Mouse (Mus musculus): ENCODE data around the gene Olig1. TPM values are rescaled to one million over a fixed set of nuclear protein-coding genes. Genes with fewer than 3 reads are reported as not detected.
A peak's percentile ranks its signal among the peaks of the same experiment; 100 is the strongest.

Gene Olig1
- polyA plus RNA-seq (2016; fragmentation: Nextera tagmentation; extraction: Ambion mirVana), result 2.7 and 5.2 TPM in 2 replicates

- H3K4me1 ChIP-seq, result peaks cover 19% of the 10 kb centered on the region
- H3K9ac ChIP-seq, result peak within 1 kb of the TSS; percentile 35; the same call in 1 of the 2 replicates
- H3K36me3 ChIP-seq, result no peaks in the 10 kb centered on the region
- H3K9me3 ChIP-seq (replicated peaks), result no peaks in the 10 kb centered on the region
- H3K4me2 ChIP-seq (replicated peaks), result peak within 1 kb of the TSS; percentile 76
- H3K27me3 ChIP-seq, result peaks cover 100% of the 10 kb centered on the region
- peak within 1 kb of the TSS; percentile 43 for H3K4me3 ChIP-seq
- under 1% methylated on average over 64 of the region's 64 CpGs for WGBS
- H3K27ac ChIP-seq, result no peak within 1 kb of the TSS
- peak; percentile 90 for ATAC-seq (ENCODE audit: low FRiP score)
These were observed at the start of gene Olig1 for GRCm38 (mm10) chr16:91269468-91270211. Gene Olig1, plus strand, starts transcription at chr16:91269772.

- Histone ChIP-seq H3K4me1 (peaks cover 31% of the 10 kb centered on the region), H3K9me3 (replicated peaks) (no peaks in the 10 kb centered on the region), H3K36me3 (no peaks in the 10 kb centered on the region), H3K4me2 (replicated peaks) (peak overlapping the region; percentile 33), H3K27me3 (peaks cover 100% of the 10 kb centered on the region), H3K27ac (no peak overlapping the region), H3K4me3 (peak overlapping the region; percentile 4; the same call in 1 of the 2 replicates), H3K9ac (no peak overlapping the region)
- WGBS, result under 1% methylated on average over 25 of the region's 25 CpGs
- no peak for ATAC-seq (ENCODE audit: low FRiP score)
These were observed 47.4 kb upstream of the Olig1 start for GRCm38 (mm10) chr16:91222171-91222642.

- H3K4me1 ChIP-seq, result peaks cover 32% of the 10 kb centered on the region
- H3K4me2 ChIP-seq (replicated peaks), result peak overlapping the region; percentile 33; the same call in 1 of the 2 replicates
- H3K9me3 ChIP-seq (replicated peaks), result no peaks in the 10 kb centered on the region
- no peaks in the 10 kb centered on the region for H3K36me3 ChIP-seq
- H3K27ac ChIP-seq, result no peak overlapping the region
- peak overlapping the region; percentile 4; the same call in 1 of the 2 replicates for H3K4me3 ChIP-seq
- WGBS, result under 1% methylated on average over 27 of the region's 27 CpGs
- H3K27me3 ChIP-seq, result peaks cover 100% of the 10 kb centered on the region
- no peak for ATAC-seq (ENCODE audit: low FRiP score)
- no peak overlapping the region for H3K9ac ChIP-seq
These were observed 46.8 kb upstream of the Olig1 start for GRCm38 (mm10) chr16:91222643-91223271.

- WGBS, result 2% methylated on average over 35 of the region's 35 CpGs
- no peaks in the 10 kb centered on the region for H3K36me3 ChIP-seq
- H3K9ac ChIP-seq, result no peak overlapping the region
- H3K4me3 ChIP-seq, result peak overlapping the region; percentile 4; the same call in 1 of the 2 replicates
- ATAC-seq (ENCODE audit: low FRiP score), result no peak
- peaks cover 32% of the 10 kb centered on the region for H3K4me1 ChIP-seq
- H3K9me3 ChIP-seq (replicated peaks), result no peaks in the 10 kb centered on the region
- peak overlapping the region; percentile 33; the same call in 1 of the 2 replicates for H3K4me2 ChIP-seq (replicated peaks)
- H3K27me3 ChIP-seq, result peaks cover 100% of the 10 kb centered on the region
- no peak overlapping the region for H3K27ac ChIP-seq
These were observed 46.1 kb upstream of the Olig1 start for GRCm38 (mm10) chr16:91223327-91224067.

- no peak overlapping the region for H3K27ac ChIP-seq
- no peak overlapping the region for H3K9ac ChIP-seq
- no peak overlapping the region for H3K4me3 ChIP-seq
- WGBS, result 7% methylated on average over 10 of the region's 10 CpGs
- no peaks in the 10 kb centered on the region for H3K9me3 ChIP-seq (replicated peaks)
- H3K4me1 ChIP-seq, result peaks cover 32% of the 10 kb centered on the region
- peaks cover 100% of the 10 kb centered on the region for H3K27me3 ChIP-seq
- no peak overlapping the region for H3K4me2 ChIP-seq (replicated peaks)
- ATAC-seq (ENCODE audit: low FRiP score), result no peak
- H3K36me3 ChIP-seq, result no peaks in the 10 kb centered on the region
These were observed 45.5 kb upstream of the Olig1 start for GRCm38 (mm10) chr16:91224068-91224402.

- ATAC-seq (ENCODE audit: low FRiP score), result no peak
- WGBS, result under 1% methylated on average over 26 of the region's 26 CpGs
- Histone ChIP-seq H3K36me3 (no peaks in the 10 kb centered on the region), H3K4me1 (peaks cover 32% of the 10 kb centered on the region), H3K4me2 (replicated peaks) (peak overlapping the region; percentile 44), H3K9me3 (replicated peaks) (no peaks in the 10 kb centered on the region), H3K4me3 (peak overlapping the region; percentile 28; the same call in 1 of the 2 replicates), H3K9ac (no peak overlapping the region), H3K27ac (no peak overlapping the region), H3K27me3 (peaks cover 100% of the 10 kb centered on the region)
These were observed 44.9 kb upstream of the Olig1 start for GRCm38 (mm10) chr16:91224481-91225232.

GRCm38 (mm10) chr16:91225233-91226037 lies 44.1 kb upstream of the Olig1 start, which contains the start of gene Olig2:
Gene Olig2, plus strand, starts transcription at chr16:91225457.
- Histone ChIP-seq H3K9ac (no peak within 1 kb of the TSS), H3K4me2 (replicated peaks) (peak within 1 kb of the TSS; percentile 44), H3K27me3 (peaks cover 100% of the 10 kb centered on the region), H3K4me1 (peaks cover 27% of the 10 kb centered on the region), H3K36me3 (no peaks in the 10 kb centered on the region), H3K27ac (no peak within 1 kb of the TSS), H3K9me3 (replicated peaks) (no peaks in the 10 kb centered on the region), H3K4me3 (peak within 1 kb of the TSS; percentile 28)
- peak; percentile 81 for ATAC-seq (ENCODE audit: low FRiP score)
- under 1% methylated on average over 53 of the region's 53 CpGs for WGBS

- ATAC-seq (ENCODE audit: low FRiP score), result no peak
- Histone ChIP-seq H3K27ac (no peak overlapping the region), H3K9me3 (replicated peaks) (no peaks in the 10 kb centered on the region), H3K4me1 (peaks cover 27% of the 10 kb centered on the region), H3K36me3 (no peaks in the 10 kb centered on the region), H3K9ac (no peak overlapping the region), H3K27me3 (peaks cover 100% of the 10 kb centered on the region), H3K4me2 (replicated peaks) (peak overlapping the region; percentile 44), H3K4me3 (peak overlapping the region; percentile 28)
- under 1% methylated on average over 60 of the region's 60 CpGs for WGBS
These were observed 43.3 kb upstream of the Olig1 start for GRCm38 (mm10) chr16:91226038-91226882.

- H3K4me2 ChIP-seq (replicated peaks), result peak overlapping the region; percentile 44
- no peak for ATAC-seq (ENCODE audit: low FRiP score)
- peaks cover 100% of the 10 kb centered on the region for H3K27me3 ChIP-seq
- H3K4me1 ChIP-seq, result peaks cover 25% of the 10 kb centered on the region
- no peak overlapping the region for H3K9ac ChIP-seq
- peak overlapping the region; percentile 28 for H3K4me3 ChIP-seq
- H3K27ac ChIP-seq, result no peak overlapping the region
- no peaks in the 10 kb centered on the region for H3K9me3 ChIP-seq (replicated peaks)
- no peaks in the 10 kb centered on the region for H3K36me3 ChIP-seq
- under 1% methylated on average over 85 of the region's 85 CpGs for WGBS
These were observed 42.5 kb upstream of the Olig1 start for GRCm38 (mm10) chr16:91226883-91227759.

- 2% methylated on average over 6 of the region's 6 CpGs for WGBS
- Histone ChIP-seq H3K4me2 (replicated peaks) (0 out of 2 replicates have a peak overlapping the region, but pooled peaks have one; percentile 44), H3K4me3 (peak overlapping the region; percentile 28; the same call in 1 of the 2 replicates)
These were observed 41.9 kb upstream of the Olig1 start for GRCm38 (mm10) chr16:91227760-91228043.

More at GRCm38 (mm10) chr16:91227760-91228043, 41.9 kb upstream of the Olig1 start:
- Histone ChIP-seq H3K27me3 (peaks cover 100% of the 10 kb centered on the region), H3K36me3 (no peaks in the 10 kb centered on the region), H3K9me3 (replicated peaks) (no peaks in the 10 kb centered on the region), H3K9ac (no peak overlapping the region), H3K27ac (no peak overlapping the region), H3K4me1 (peaks cover 24% of the 10 kb centered on the region)
- no peak for ATAC-seq (ENCODE audit: low FRiP score)
